9 mouse cellular contexts compared by ENCODE assay signal in genomic region chr11:97689861-97690260, GRCm38 (mm10). TPM values are rescaled to one million over a fixed set of nuclear protein-coding genes. Genes with fewer than 3 reads are reported as not detected.
DNase-seq lines count a peak whose midpoint lies in the region; ATAC-seq and TF ChIP-seq lines count a peak whose summit lies in the region.
"Had no signal": no experiment of that assay in that cellular context is flagged by ENCODE, and none has a peak within 500 bp of the region (broad histone marks: within the 10 kb centered on the region; RNA-seq: fewer than 3 reads in every experiment).

No protein-coding gene starts in this region.

- H3K9ac ChIP-seq in limb, embryonic 14.5 days (ENCODE audit: low read depth, low read length, severe bottlenecking), result no peak overlapping the region
- H3K9ac ChIP-seq: limb, embryonic 13.5 days had no signal

- H3K4me2 ChIP-seq in limb, embryonic 14.5 days (replicated peaks; ENCODE audit: low read depth, low read length, severe bottlenecking), result no peak overlapping the region
- H3K4me2 ChIP-seq: limb, embryonic 13.5 days had no signal

- no peaks in the 10 kb centered on the region for H3K27me3 ChIP-seq in limb, embryonic 14.5 days (ENCODE audit: control insufficient read depth, insufficient read depth, low read length)
- H3K27me3 ChIP-seq: limb, embryonic 13.5 days had no signal

- peaks cover 15% of the 10 kb centered on the region for H3K4me1 ChIP-seq in limb, embryonic 14.5 days (ENCODE audit: control insufficient read depth, insufficient read depth, low read length)

- no peak overlapping the region for H3K4me3 ChIP-seq in limb, embryonic 14.5 days (replicated peaks; ENCODE audit: low read length)
- H3K4me3 ChIP-seq: limb, embryonic 13.5 days had no signal

- no peak for ATAC-seq in limb, embryonic 14.5 days (ENCODE audit: low FRiP score, low read depth)
- ATAC-seq in activated CD4-positive, CD25-positive, alpha-beta regulatory T cell, adult 4 months, result no peak

- no peaks in the 10 kb centered on the region for H3K9me3 ChIP-seq in limb, embryonic 14.5 days (ENCODE audit: control insufficient read depth, low read length)
- H3K9me3 ChIP-seq: limb, embryonic 13.5 days had no signal

- intact Hi-C loops in heart, postnatal 10 days (cut with DNase I), result loop anchor here (1.0 kb wide), 2 partner anchors 46 to 58 kb away; no protein-coding TSS in a partner anchor
- intact Hi-C loops in heart, postnatal 25 days (cut with DNase I), result loop anchor here (1.0 kb wide), 1 partner anchor 46 kb away; no protein-coding TSS in a partner anchor

- peak; percentile 49 to 80 for DNase-seq in heart, postnatal 10 days
- no peak for DNase-seq in heart, postnatal 25 days (ENCODE audit: low spot score)
- peak; percentile 51 for DNase-seq in 3T3-L1 (ENCODE audit: low read depth, low spot score)
- DNase-seq in ES-CJ7 (ENCODE audit: low read depth, low spot score), result peak; percentile 62
- peak; percentile 77 for DNase-seq in embryo, embryonic 9.5 days (ENCODE audit: extremely low spot score)
- DNase-seq in limb, embryonic 14.5 days (ENCODE audit: low spot score), result peak; percentile 67
- DNase-seq in spleen, adult 12 weeks (ENCODE audit: low spot score), result peak; percentile 40

- no peak overlapping the region for H3K27ac ChIP-seq in limb, embryonic 14.5 days (replicated peaks; ENCODE audit: low read depth, low read length)
- H3K27ac ChIP-seq: limb, embryonic 13.5 days had no signal

- TF ChIP-seq POLR2A in limb, embryonic 14.5 days (IDR thresholded peaks at IDR 0.05; ENCODE audit: borderline replicate concordance, extremely low read depth, insufficient read depth, insufficient read length), result no peak

- H3K36me3 ChIP-seq in limb, embryonic 14.5 days (ENCODE audit: control insufficient read depth, insufficient read depth, low read length), result peaks cover 49% of the 10 kb centered on the region

- 25% methylated on average over 10 of the region's 10 CpGs for WGBS in limb, embryonic 14.5 days

RNA-seq across cellular contexts. Expression of gene Cisd3, which starts 4.2 kb away (rescaled TPM):
- 100 to 1,000 TPM; 120 TPM for total RNA-seq in heart, postnatal 10 days (2021)
- total RNA-seq in heart, postnatal 25 days (2021), result 100 to 1,000 TPM; 145 to 155 TPM
- 11.7 and 13.3 TPM in 2 replicates for polyA plus RNA-seq in limb, embryonic 14.5 days (2012; rRNA removed)
- polyA plus RNA-seq in limb, embryonic 14.5 days (2014; fragmentation: Nextera tagmentation; extraction: Ambion mirVana), result 13.6 and 14.9 TPM in 2 replicates
- polyA plus RNA-seq in activated CD4-positive, CD25-positive, alpha-beta regulatory T cell, adult 4 months (2017; shearing (Covaris generic)), result 10 to 100 TPM; 91.3 to 99.5 TPM

RNA-seq across cellular contexts. Expression of gene Pcgf2, which starts 10.4 kb away (rescaled TPM):
- 10 to 100 TPM; 21.4 to 21.7 TPM for total RNA-seq in heart, postnatal 10 days (2021)
- total RNA-seq in heart, postnatal 25 days (2021), result 1 to 10 TPM; 6.2 to 6.4 TPM
- polyA plus RNA-seq in limb, embryonic 14.5 days (2012; rRNA removed), result 130 and 179 TPM in 2 replicates
- 18.1 and 21.5 TPM in 2 replicates for polyA plus RNA-seq in limb, embryonic 14.5 days (2014; fragmentation: Nextera tagmentation; extraction: Ambion mirVana)
- polyA plus RNA-seq in activated CD4-positive, CD25-positive, alpha-beta regulatory T cell, adult 4 months (2017; shearing (Covaris generic)), result 1 to 10 TPM; 3.1 to 4.7 TPM

RNA-seq across cellular contexts. Expression of gene Psmb3, which starts 13.3 kb away (rescaled TPM):
- total RNA-seq in heart, postnatal 10 days (2021), result 100 to 1,000 TPM; 184 to 186 TPM
- 100 to 1,000 TPM; 150 to 151 TPM for total RNA-seq in heart, postnatal 25 days (2021)
- 368 and 421 TPM in 2 replicates for polyA plus RNA-seq in limb, embryonic 14.5 days (2012; rRNA removed)
- 489 and 508 TPM in 2 replicates for polyA plus RNA-seq in limb, embryonic 14.5 days (2014; fragmentation: Nextera tagmentation; extraction: Ambion mirVana)
- 100 to 1,000 TPM; 422 to 486 TPM for polyA plus RNA-seq in activated CD4-positive, CD25-positive, alpha-beta regulatory T cell, adult 4 months (2017; shearing (Covaris generic))

RNA-seq across cellular contexts. Expression of gene Mllt6, which starts 26.6 kb away (rescaled TPM):
- total RNA-seq in heart, postnatal 10 days (2021), result 10 to 100 TPM; 55.8 to 61.7 TPM
- 10 to 100 TPM; 59.8 to 63.3 TPM for total RNA-seq in heart, postnatal 25 days (2021)
- polyA plus RNA-seq in limb, embryonic 14.5 days (2012; rRNA removed), result 28.6 and 36.0 TPM in 2 replicates
- polyA plus RNA-seq in limb, embryonic 14.5 days (2014; fragmentation: Nextera tagmentation; extraction: Ambion mirVana), result 4.9 and 6.1 TPM in 2 replicates
- polyA plus RNA-seq in activated CD4-positive, CD25-positive, alpha-beta regulatory T cell, adult 4 months (2017; shearing (Covaris generic)), result 10 to 100 TPM; 13.9 to 15.2 TPM

RNA-seq across cellular contexts. Expression of gene Pip4k2b, which starts 54.6 kb away (rescaled TPM):
- total RNA-seq in heart, postnatal 10 days (2021), result 10 to 100 TPM; 19.4 to 26.7 TPM
- 10 to 100 TPM; 20.2 to 21.1 TPM for total RNA-seq in heart, postnatal 25 days (2021)
- polyA plus RNA-seq in limb, embryonic 14.5 days (2012; rRNA removed), result 34.4 and 37.4 TPM in 2 replicates
- 2.2 and 2.3 TPM in 2 replicates for polyA plus RNA-seq in limb, embryonic 14.5 days (2014; fragmentation: Nextera tagmentation; extraction: Ambion mirVana)
- polyA plus RNA-seq in activated CD4-positive, CD25-positive, alpha-beta regulatory T cell, adult 4 months (2017; shearing (Covaris generic)), result 1 to 10 TPM; 2.0 to 2.3 TPM
